Mouse (Mus musculus): ENCODE measurements at regions not wholly inside any gene's neighbourhood (a gene's known extent, or its start where the extent isn't known, plus 50 kb on each side); places are given as distances from the start of the nearest gene placed in this dataset.

DNA sequence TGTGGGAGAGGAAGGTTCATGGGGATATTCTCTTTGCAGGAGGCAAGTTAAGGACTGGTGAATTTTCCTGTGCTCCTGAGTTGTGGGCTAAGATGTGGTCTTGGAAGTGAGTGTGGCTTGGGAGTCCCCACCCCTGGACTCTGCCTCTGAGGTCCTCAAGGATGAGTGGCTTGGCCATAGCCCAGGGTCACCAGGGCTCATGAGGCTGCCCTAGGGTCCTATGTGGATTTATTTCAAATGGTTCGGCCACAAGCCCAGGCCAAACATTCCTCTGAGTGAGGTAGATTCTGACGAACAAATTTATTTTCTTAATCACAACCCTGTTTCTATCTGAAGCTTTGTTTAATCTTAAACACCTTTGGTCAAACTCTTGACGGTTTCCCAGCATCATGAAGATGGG, 98.4 kb downstream of the Gm10604 start:
- TF ChIP-seq CTCF (IDR thresholded peaks at IDR 0.05; ENCODE audit: borderline replicate concordance, insufficient read depth, low read depth, low read length) (no peak), POLR2A (IDR thresholded peaks at IDR 0.05; ENCODE audit: borderline replicate concordance, insufficient read depth, low read length) (no peak)

Data from cerebellum, adult 2 months (tissue).